ENCODE assay signal across 8 mouse cellular contexts in genomic region chr14:11883142-11883921, GRCm38 (mm10).
DNase-seq lines count a peak whose midpoint lies in the region; ATAC-seq and TF ChIP-seq lines count a peak whose summit lies in the region.

No protein-coding gene starts in this region.

- TF ChIP-seq CTCF in hindbrain, postnatal 0 days (IDR thresholded peaks at IDR 0.05; ENCODE audit: low read depth): no peak

- no peak overlapping the region for H3K9ac ChIP-seq in hindbrain, postnatal 0 days (replicated peaks; ENCODE audit: low read length)
- no peak overlapping the region for H3K9ac ChIP-seq in midbrain, embryonic 15.5 days

- WGBS in hindbrain, postnatal 0 days: 29% methylated on average over 10 of the region's 10 CpGs
- 24% methylated on average over 10 of the region's 10 CpGs for WGBS in midbrain, embryonic 15.5 days

- H3K9me3 ChIP-seq in hindbrain, postnatal 0 days (ENCODE audit: low read length): no peaks in the 10 kb centered on the region
- no peaks in the 10 kb centered on the region for H3K9me3 ChIP-seq in midbrain, embryonic 15.5 days

- DNase-seq in cerebellum, adult 11-12 months: peak; percentile 16
- DNase-seq in cerebellum, postnatal 4 days (ENCODE audit: low spot score in 2 of 2): no peak
- DNase-seq in cerebellum, postnatal 10 days: peak; percentile 47 to 57
- DNase-seq in gastrocnemius, postnatal 25 days: peak; percentile 61
- DNase-seq in hindbrain, postnatal 0 days (ENCODE audit: low spot score): peak; percentile 72
- DNase-seq in B cell, adult 2 months: no peak

- H3K27me3 ChIP-seq in hindbrain, postnatal 0 days (ENCODE audit: insufficient read depth, low read length): no peaks in the 10 kb centered on the region
- no peaks in the 10 kb centered on the region for H3K27me3 ChIP-seq in midbrain, embryonic 15.5 days (replicated peaks)

- H3K4me3 ChIP-seq in hindbrain, postnatal 0 days (ENCODE audit: low read length): no peak overlapping the region
- no peak overlapping the region for H3K4me3 ChIP-seq in midbrain, embryonic 15.5 days

- ATAC-seq in hindbrain, postnatal 0 days: peak; percentile 92
- ATAC-seq in midbrain, embryonic 15.5 days (replicated peaks): 0 out of 2 replicates have a peak, but pooled peaks have one; percentile 43
- ATAC-seq in megakaryocyte-erythroid progenitor cell, adult 5-6 weeks (replicated peaks; ENCODE audit: low FRiP score, low TSS enrichment, poor library complexity, severe bottlenecking): no peak

- H3K4me2 ChIP-seq in hindbrain, postnatal 0 days (ENCODE audit: low read depth, low read length): no peak overlapping the region
- no peak overlapping the region for H3K4me2 ChIP-seq in midbrain, embryonic 15.5 days

- H3K36me3 ChIP-seq in hindbrain, postnatal 0 days (ENCODE audit: insufficient read depth, low read length): no peaks in the 10 kb centered on the region
- H3K36me3 ChIP-seq in midbrain, embryonic 15.5 days (replicated peaks): no peaks in the 10 kb centered on the region

- H3K4me1 ChIP-seq in hindbrain, postnatal 0 days (ENCODE audit: insufficient read depth, low read length): peaks cover 13% of the 10 kb centered on the region; the same call in 1 of the 2 replicates
- H3K4me1 ChIP-seq in midbrain, embryonic 15.5 days: peaks cover 21% of the 10 kb centered on the region

- peak overlapping the region; percentile 68 for H3K27ac ChIP-seq in hindbrain, postnatal 0 days
- no peak overlapping the region for H3K27ac ChIP-seq in midbrain, embryonic 15.5 days

Comparison
In these comparisons a context has a peak if more than half of its experiments do, and no peak if none do; other contexts are left out.
1. DNase-seq: peak in cerebellum, adult 11-12 months (single experiment), cerebellum, postnatal 10 days (2 of 2), gastrocnemius, postnatal 25 days (single experiment) and hindbrain, postnatal 0 days (single experiment); none in cerebellum, postnatal 4 days (0 of 2) and B cell, adult 2 months (0 of 2).